Mouse (Mus musculus): Measurements from ENCODE around the gene Ctnna2.

GRCm38 (mm10) chr6:77537055-77537807 is 442.3 kb downstream of the Ctnna2 start:
- TF ChIP-seq CTCF (IDR thresholded peaks at IDR 0.05; ENCODE audit: low read depth) (no peak), EP300 (IDR thresholded peaks at IDR 0.05; ENCODE audit: low read depth) (no peak)

Measured in liver, postnatal 0 days (tissue).